Mouse (Mus musculus): ENCODE measurements at regions not wholly inside any gene's neighbourhood (a gene's known extent, or its start where the extent isn't known, plus 50 kb on each side); places are given as distances from the start of the nearest gene placed in this dataset.

- TF ChIP-seq POLR2A (IDR thresholded peaks at IDR 0.05; ENCODE audit: extremely low read depth, insufficient read depth, low read length) (no peak), CTCF (IDR thresholded peaks at IDR 0.05; ENCODE audit: low read depth, low read length) (no peak)
These were observed 453.3 kb upstream of the Cdh20 start for GRCm38 (mm10) chr1:104315058-104315457.
